Mouse (Mus musculus): ENCODE results near the gene Tpte.

DNA sequence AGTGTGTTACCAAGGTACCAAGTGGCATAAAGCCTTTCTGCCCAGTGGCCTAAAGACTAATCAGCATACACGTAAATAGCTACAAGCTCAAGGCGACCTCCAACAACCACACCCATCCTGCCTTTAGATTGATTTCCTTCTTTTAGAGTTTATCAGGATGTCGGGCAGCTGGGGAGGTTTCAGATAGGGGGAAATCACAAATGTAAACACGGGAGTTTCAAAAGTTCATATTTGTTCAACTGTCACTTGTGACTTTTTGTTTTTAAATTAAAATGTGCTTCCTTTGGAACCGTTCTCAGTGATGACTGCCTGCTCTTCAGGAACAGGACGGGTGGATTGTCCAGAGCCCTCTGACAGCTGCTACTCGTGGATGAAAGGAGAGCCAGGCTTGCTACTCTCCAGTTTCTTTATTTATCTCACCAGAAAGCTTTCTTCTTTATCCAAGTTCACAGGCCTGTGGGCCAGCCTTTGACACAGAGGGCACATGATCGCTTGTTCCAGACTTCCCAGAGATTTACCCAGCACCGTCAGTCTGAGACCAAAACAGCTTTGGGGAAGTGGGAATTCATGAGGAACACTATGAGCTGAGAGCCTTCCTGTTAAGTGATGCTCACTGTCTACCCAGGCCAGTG is 23.0 kb upstream of the Tpte start:
- TF ChIP-seq ELF1 (IDR thresholded peaks at IDR 0.05; ENCODE audit: low read depth, low read length) (no peak), KAT2A (conservative IDR thresholded peaks at IDR 0.05; ENCODE audit: low read depth, low read length) (no peak), CTCF (IDR thresholded peaks at IDR 0.05 in 2 of 3, conservative IDR thresholded peaks at IDR 0.05 in 1 of 3; ENCODE audit: control insufficient read depth in 1 of 3, insufficient read depth in 1 of 3, low read depth in 2 of 3, low read length in 3 of 3, poor library complexity in 1 of 3, severe bottlenecking in 1 of 3) (no peak), RCOR1 (IDR thresholded peaks at IDR 0.05; ENCODE audit: low read depth, low read length) (0 out of 2 replicates have a peak, but pooled peaks have one; percentile 31), CHD1 (IDR thresholded peaks at IDR 0.05; ENCODE audit: low read depth, low read length) (no peak), GATA1 (IDR thresholded peaks at IDR 0.05; ENCODE audit: low read depth, low read length) (peak; percentile 43), MAX (IDR thresholded peaks at IDR 0.05; ENCODE audit: low read length) (no peak), MYC (IDR thresholded peaks at IDR 0.05; ENCODE audit: low read depth, low read length) (no peak), USF1 (IDR thresholded peaks at IDR 0.05; ENCODE audit: low read depth, low read length) (no peak), ZC3H11A (IDR thresholded peaks at IDR 0.05; ENCODE audit: low read depth, low read length) (no peak), SIN3A (IDR thresholded peaks at IDR 0.05; ENCODE audit: low read length) (no peak), POLR2A (IDR thresholded peaks at IDR 0.05; ENCODE audit: control insufficient read depth in 1 of 2, insufficient read depth in 1 of 2, low read depth in 1 of 2, low read length in 2 of 2, poor library complexity in 1 of 2) (no peak), ZMIZ1 (IDR thresholded peaks at IDR 0.05; ENCODE audit: low read depth, low read length) (no peak), E2F4 (IDR thresholded peaks at IDR 0.05; ENCODE audit: borderline replicate concordance, low read depth, low read length) (no peak)

Data from MEL (cell line).